Mouse (Mus musculus): ENCODE measurements around the gene Chd2. TPM values are rescaled to one million over a fixed set of nuclear protein-coding genes. Genes with fewer than 3 reads are reported as not detected.
A peak's percentile ranks its signal among the peaks of the same experiment; 100 is the strongest.
"Not testable (repeated sequence)": the region's sequence is repeated elsewhere in the genome, so short reads cannot be mapped to it uniquely, and the experiment has no call there.

Gene Chd2
- total RNA-seq, 2 experiments from 2014 or later, result 42.8 to 62.0 TPM

DNA sequence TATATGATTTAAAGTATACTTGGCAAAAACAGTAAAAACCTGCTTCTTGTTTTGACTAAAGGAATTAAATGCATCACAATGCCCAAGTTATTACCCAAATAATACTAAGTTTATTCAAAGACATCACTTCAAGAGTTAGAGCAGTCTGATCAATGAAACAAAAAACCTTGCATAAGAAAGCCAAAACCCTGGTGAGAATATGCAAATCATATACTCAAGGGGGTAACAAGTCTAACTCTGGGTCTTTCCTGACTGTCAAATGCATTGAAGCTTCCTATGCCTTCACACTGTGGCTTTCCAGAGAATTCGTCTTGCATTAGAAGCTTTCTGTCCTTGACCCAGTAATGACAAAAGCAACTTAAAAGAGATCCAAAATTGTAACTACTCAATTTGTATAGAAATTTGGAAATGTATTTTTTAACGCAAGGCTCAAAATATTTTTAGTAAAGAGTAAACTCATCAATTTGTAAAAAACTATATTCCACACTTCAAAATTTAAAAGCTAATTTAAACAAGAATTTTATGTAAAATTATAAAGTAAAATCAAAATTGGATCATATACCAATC, 2.4 kb downstream of the Chd2 start:
- DNase-seq, result no peak

DNA sequence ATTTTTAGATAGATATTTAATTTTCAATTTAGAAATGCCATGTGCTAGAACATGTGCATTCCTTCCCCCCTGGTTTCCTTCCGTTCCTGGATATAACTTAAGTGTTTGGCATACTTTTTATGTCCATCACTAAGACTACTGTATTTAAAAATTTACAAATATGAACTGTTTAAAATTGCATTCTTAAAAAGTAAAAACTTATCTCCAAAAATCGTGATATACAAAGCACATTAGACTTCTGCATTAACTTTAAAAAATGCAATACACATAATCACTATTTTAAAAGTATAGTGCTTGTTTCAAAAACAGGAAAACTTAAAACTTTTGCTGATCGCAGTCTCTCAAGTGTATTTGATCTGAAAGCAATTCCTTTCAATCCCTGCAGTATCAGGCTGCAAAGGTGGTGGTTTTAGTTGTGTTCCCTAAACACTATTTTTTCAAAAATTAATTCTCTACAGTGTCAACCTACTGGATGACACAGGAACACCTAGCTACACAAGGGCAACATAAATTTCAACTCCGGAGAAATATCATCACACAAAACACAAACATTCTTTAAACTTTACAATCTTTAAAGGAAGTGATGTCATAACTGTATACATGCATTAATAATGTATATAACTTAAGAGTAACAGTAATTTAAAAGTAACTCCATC, 3.1 kb downstream of the Chd2 start:
- no peak for DNase-seq

DNA sequence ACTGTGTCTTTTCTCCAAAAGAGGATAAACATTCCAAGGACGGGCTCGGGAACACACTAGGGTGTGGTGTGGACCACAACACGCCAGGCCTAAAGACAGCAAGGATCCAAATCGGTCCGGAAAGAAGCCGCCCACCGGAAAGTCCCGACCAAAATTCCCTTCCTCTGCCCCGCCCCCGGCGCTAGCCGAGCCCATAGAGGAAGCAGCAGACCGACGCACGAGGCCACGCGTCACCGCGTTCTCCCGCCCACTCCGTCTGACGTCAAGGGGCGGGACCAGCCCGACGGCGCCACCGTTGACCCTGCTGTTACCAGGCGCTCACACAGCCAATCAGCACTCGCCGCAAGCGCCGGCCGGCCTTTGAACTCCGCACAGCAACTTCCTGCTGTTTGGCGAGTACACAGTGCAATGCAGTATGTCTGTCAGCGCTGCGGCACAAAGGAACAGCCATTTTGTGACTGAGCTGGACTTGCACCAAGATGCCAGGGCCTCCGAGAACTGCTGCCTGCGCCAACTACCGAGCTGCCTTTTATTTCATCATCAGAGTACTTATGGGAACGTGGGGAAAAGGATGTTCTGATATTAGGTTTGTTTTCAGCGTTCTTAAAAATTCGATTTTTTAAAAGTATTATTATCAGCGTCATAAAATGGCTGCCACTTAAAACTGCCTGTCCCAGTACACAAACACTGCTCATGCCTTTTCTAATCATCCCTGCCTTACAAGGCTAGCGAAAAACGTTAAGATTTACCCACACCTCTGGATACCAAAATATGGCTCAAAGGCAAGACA, 3.8 kb downstream of the Chd2 start:
- DNase-seq, result peak; percentile 100

DNA sequence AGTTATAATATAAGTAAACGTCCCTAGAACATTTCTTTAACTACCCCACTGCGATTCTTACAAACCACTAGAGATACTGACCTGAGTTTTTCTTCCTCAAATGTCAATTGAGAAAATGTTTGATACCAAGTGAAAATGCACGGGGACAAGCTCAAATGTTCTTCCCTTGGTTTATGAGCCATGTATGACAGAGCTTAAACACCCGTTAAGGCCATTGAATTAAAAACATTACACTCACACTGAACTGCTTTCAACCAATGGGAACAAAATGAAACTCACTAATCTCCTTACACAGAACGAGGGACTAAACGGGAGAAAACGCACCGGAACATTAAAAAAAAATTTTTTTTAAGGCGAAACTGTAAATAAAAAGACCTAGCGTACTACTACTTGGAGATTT, 4.4 kb downstream of the Chd2 start:
- no peak for DNase-seq

DNA sequence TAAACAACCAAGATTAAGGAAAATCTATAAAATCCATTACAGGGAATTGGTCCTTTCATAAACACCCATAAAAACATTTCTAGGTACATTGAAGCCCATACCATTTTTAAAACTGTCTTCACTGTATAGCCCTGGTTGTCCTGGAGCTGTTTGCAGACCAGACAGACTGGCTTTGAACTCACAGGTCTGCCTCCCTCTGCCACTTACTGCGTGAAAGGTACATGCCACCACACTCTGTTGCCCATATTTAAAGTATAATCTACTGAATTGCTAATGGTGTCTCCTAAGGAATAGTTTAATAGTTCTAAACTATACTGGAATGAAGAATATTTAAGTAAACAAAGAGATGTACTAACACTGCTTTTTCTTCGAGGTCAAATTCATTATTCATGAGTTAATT, 5.1 kb downstream of the Chd2 start:
- DNase-seq, result no peak

DNA sequence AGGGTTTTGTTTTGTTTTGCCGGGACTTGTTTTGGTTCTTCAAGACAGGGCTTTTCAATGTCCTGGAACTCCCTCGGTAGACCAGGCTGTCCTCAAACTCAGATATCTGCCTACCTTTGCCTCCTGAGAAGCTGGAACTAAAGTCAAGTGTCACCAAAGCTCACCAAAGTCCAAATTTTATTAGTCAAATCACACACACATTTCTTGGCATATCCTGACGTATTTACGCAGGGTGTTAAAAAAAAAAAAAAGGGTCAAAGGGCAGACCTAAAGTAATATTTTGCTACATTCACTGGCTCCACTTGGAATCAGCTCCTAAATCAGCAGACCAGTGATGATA, 5.8 kb downstream of the Chd2 start:
- no peak for DNase-seq

DNA sequence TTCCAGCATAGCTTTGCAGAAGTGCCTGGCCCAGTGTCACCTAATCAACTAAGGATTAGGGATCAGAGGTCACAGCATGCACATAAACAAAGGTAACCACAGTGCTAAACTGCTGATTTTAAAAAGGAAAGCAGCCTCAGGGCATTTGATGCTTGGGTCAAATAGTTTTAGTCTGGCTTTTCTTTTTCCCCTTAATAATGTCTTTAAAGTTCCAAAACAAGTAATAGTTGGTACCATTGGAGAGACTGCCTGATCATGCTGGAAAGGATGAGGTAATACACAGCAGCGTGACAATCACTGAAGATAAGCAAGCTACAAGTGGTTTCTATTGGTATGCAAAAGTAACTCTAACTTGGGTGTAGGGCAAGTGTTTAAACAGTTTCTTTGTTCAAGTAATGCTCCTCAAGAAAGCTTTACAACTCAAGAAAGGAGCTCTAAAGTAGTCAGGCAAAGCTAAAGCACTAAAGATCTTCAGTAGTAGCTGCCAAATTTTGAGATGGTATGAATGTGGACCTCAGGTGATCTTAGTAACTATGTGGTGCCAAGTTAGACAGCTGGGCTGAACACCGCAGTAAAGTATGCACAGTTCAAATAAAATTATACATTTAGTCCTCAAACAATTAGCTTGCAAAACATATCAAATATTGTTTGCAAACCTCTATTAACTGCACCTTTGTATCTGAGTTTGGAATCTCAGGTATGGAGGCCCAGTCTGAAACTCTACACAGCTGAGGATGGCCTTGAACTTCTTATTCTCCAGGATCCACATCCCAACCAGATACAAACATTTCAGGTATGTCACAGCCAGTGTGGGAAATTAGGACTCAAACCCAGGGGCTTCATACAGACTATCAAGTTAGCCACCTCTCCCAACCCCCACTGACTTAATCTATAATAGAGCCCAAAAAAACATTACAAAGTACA, 6.4 kb downstream of the Chd2 start:
- no peak for DNase-seq

DNA sequence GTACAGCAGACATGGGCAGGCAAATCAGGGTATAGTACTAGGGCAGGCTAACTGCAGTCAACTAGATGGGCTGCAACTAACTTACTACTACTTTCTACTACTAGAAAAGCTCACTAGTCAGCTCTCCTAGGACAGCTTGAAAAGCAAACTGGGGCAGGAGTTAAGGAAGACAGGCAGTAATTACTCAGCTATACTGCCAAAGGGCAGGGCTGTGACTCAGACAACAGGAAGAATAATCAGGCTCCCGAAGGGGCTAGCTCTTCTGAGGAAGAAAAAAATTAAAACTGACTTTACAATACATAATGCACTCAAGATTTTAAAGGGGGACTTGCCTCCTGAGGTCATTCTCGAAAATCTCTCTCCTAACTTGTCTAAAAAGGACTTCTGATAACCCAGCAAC, 8.2 kb downstream of the Chd2 start:
- DNase-seq, result no peak

DNA sequence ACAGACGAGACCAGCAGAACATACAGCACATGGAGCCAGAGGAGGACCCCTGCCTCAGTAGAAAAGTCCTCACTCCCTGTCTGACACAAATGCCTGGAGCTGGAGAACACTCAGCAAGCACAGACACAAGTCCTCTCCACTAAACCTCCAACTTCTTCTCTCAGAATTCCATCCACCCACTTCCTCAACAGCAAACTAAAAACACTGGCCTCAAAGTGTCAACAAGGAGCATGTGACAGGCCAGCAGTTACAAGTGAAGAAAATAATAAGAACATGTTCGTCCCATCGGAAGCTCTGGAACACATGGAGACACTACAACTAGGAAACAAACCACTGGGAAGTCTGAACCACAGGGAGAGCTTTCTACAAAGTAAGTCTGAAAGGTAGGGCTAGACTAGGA, 8.7 kb downstream of the Chd2 start:
- DNase-seq, result no peak

DNA sequence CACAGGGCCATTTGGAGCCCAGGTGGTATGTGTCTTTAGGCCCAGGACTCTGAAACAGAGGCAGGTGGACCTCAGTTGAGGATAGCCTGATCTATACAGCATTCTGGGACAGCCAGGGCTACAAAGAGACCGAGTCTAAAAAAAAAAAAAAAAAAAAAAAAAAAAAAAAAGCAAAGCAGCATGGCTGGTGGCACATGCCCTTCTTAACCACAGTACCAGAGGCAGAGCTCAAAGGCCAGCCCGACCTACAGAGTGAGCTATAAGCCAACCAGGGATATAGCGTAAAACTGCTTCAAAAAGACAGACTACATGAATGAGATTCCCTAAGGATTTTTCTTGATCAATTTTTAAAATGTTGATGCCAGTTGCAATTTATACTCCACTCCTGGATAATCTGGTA, 9.5 kb downstream of the Chd2 start:
- DNase-seq, result no peak

DNA sequence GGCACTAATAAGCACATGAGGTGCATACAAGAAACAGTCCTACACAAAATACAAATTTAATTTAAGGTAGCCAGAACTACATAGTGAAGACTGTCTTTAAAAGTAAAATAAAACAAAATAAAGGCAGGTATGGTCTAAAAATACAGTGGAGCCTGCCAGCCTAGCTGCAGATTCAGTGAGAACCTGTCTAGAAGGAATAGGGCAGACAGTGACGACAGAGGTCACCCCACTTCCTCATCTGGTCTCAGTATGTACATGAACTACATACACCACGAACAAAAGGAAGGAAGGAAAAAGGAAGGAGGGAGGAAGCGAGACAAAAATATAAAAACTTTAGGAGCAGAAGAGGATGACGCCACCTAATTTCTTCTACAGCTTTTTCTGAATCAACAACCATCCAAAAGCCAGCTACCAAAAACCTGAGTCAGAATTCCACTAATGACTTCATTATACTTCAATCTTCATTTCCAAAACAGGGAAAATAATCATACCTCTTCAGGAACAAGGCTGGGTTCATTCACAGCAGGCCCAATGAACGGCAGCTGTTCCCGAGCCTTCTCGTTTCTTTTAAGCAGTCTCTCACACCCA, 10.0 kb downstream of the Chd2 start:
- no peak for DNase-seq

DNA sequence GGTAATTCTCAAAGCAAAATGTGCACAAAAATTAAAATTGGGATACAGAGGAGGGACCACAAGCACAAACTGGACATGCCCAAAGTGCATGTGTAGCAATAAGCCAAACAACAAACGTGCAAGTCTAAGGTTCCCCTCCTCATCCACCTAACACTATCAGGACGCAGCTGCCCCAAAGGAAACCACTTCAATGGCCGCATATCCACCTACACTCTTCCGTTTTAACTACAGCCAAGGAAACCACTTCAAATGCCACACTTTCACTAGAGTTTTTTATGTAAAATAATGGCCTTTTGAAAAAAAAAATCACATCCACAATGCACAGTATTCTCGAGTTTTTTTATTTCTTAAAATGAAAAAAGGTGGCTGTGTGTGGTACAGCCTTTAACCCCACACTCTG, 10.8 kb downstream of the Chd2 start:
- no peak for DNase-seq

DNA sequence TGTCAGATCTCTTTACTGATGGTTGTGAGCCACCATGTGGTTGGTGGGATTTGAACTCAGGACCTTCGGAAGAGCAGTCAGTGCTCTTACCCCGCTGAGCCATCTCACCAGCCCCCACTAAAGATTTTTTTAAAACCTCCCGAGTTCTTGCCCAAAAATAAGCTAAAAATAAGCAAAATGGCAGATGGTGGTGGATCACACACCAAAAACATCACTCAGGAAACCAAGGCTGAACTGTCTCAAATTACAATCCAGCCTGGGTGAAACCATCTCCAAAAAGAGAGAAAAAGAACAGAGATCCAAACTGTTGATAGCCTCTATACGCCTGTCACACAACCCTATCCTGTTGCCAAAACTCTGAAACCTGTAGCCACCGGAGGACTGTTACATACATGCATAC, 11.5 kb downstream of the Chd2 start:
- no peak for DNase-seq

DNA sequence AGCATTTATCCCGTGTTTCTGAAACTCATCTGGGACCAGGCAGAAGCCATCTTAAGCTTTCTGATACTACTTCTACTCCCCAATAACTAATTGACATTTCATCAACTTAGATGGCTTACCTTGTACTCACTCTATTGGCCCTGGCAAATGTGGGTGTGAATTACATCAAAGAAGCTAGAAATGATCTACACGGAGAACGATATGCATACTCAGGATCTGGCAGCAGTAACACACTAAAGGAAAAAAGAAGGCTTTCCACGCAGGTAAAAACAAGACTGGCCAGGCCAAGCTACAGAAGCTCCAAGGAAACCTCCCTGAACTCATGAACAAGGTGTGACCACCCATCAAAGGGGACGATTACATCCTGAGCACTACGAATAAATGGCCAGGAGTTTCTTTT, 12.4 kb downstream of the Chd2 start:
- no peak for DNase-seq

DNA sequence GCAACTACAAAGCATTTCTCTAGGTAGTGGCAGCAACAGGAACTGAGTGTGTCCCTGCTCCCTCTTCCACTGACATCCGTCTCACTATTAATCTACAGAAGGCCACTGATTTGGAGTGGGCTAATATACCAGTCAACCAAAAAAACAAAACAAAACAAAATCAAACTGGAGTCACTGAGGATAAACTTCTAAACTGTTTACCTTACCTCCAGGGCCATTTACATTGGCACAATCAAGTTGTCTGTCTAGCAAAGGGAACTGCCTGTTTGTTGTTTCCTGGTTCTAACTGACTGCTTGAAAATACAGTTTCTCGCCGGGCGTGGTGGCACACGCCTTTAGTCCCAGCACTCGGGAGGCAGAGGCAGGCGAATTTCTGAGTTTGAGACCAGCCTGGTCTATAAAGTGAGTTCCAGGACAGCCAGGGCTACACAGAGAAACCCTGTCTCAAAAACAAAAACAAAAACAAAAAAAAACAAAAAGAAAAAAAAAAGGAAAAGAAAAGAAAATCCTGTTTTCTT, 13.2 kb downstream of the Chd2 start:
- not testable (repeated sequence) for DNase-seq

DNA sequence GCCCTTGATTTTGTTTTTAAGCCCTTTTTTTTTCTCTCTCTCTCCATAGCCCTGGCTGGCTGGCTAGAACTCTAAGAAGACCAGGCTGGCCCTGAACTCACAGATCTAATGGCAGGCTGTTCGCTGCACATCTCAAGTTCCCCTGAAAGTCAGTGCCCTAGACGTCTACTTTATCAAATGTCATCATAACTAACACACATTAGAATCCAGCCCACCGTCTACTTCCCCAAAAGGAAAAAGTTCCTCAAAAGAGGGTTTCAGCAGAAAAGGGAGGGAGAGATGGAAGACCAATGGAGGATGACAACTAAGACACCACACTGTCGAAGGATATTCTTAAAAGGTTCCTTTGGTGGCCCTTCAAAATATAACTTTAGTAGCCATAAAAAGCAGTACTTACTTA, 14.4 kb downstream of the Chd2 start:
- no peak for DNase-seq

DNA sequence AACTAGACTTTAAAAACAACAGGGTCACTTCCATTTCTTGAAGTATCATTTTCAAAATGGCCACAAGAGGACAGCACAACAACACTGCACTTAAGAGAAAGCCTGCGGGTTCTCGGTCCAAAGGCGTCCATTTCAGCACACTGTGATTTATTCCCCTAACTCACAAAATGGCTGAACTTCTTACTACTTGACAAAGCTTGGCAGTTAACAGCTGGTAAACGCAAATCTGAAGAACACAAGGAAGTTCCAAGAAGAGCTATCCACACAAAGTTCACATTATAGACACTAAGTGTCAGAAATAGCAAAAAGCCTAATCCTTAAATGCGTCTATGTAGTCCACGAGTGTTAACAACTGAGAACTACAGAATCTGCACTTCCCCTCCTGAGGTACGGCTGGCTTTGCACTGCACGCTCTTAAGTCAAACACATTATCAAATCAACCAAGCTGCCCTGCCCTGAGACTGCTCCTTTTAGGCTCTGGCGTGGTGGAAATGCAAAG, 17.1 kb downstream of the Chd2 start:
- DNase-seq, result peak; percentile 67

DNA sequence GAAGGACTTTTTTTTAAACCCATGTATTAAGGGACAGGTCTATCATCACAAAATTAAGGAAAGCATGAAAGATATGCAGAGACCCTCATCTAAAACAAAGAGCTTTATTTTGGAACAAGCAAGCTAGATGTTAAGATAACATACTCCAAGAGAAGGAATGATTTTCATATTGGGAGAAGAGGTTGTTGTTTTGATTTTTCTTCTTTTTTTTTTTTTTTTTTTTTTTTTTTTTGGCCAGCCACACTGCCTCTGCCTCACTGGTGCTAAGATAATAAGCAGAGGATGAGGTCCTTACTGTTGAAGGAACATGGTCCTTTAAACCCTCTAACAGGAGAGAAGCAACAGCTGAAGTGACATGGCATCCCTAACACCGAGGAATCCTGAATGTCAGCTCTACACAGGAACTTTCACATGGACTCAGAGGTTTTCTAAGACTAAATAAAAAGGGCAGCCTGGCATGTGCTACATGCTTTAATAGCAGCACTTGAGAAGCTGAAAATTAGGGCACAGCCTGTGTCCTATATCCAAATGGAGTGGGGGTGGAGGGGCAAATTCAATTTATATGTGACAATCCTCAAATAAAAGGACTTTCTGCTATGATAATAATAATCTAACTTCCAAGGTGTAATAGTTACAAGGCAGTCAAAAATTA, 17.9 kb downstream of the Chd2 start:
- DNase-seq, result no peak

DNA sequence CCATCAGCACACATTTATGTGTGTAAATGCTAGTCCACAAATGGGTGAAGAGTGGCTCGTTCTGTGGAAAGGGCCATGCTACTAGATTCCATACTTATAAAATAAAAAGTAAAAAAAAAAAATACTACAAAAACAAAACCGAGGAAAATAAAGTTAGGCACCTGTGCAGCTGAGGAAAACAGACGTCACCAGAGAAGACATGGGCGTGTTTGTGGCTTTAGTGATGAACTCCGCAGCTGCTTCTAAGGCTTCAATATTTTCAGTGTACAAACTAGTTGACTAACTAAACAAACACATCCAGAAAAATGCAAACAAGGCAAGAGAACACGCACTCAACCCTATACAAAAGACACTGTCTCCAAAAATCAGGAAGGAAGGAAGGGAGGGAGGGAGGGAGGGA, 18.4 kb downstream of the Chd2 start:
- DNase-seq, result no peak

DNA sequence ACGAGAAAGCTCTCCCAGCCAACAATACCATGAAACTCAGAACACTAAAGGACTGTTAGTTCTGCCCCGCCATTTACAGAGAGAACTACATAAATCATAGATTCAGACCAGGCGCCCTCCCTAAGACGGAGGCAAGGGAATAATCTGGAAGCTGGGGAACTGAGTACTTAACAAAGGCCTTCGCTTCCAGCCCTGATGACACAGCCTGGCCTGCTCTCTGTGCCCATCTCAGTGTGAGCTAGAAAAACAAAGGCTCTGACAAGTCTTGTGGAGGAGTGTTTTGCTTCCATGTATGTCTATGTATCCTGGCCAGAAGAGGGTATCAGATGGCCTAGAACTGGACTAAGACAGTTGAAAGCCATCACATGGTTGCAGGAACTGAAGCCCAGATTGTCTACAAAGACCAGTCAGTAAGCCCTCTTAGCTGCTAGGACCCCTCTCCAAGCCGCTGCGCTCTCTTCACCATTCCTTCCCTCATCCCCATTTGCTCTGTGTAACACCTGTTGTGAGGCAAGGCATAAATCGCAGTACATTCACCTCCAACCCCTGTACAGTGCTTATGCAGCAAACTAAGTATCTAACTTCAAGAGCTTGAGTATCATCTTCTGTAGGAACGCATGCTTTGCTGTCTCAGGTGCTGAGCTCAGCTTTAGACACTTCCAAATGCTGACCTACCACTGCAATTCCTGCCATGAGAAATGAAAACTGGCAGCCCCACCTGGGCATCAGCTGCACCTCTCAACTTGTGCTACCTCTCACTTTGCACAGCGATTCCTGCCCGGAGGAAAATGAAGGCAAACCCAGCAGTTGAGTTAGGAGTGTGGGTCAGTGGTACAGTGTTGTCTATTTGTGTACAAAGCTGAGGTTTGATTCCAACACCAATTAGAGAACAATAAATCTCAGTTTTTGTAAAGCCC, 20.1 kb downstream of the Chd2 start:
- no peak for DNase-seq

Data from adrenal gland, postnatal 10 days (tissue).